Mouse (Mus musculus): ENCODE data around the gene Pdcd4. TPM values are rescaled to one million over a fixed set of nuclear protein-coding genes. Genes with fewer than 3 reads are reported as not detected.

Pdcd4 gene
- 23.0 and 30.8 TPM in 2 replicates for polyA plus RNA-seq (2012; rRNA removed)

DNA sequence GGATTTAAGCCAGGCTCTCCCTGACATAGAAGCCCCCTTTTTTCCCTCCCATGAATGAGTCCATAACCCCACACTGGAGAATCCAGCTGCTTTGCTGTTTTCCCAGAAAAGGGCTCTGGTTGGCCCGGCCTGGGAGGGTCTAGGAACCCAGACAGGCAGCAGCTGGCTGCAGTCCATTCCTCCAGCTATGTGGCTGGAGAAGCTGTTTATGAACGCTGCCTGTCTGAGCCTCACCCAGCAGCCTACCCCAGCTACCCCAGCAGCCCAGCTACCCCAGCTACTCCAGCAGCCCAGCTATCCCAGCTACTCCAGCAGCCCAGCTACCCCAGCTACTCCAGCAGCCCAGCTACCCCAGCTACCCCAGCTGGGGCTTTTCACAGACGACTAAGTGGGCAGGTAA lies at the start of gene Pdcd4:
Gene Pdcd4, plus strand, starts transcription at position 171 of the 400 bp plus-strand sequence.
- TF ChIP-seq CTCF (IDR thresholded peaks at IDR 0.05; ENCODE audit: borderline replicate concordance, extremely low read depth, insufficient read depth, insufficient read length) (no peak), POLR2A (IDR thresholded peaks at IDR 0.05; ENCODE audit: borderline replicate concordance, extremely low read depth, insufficient read depth, insufficient read length, poor library complexity, severe bottlenecking) (no peak)
- peak; percentile 40 for DNase-seq (ENCODE audit: low read depth)

DNA sequence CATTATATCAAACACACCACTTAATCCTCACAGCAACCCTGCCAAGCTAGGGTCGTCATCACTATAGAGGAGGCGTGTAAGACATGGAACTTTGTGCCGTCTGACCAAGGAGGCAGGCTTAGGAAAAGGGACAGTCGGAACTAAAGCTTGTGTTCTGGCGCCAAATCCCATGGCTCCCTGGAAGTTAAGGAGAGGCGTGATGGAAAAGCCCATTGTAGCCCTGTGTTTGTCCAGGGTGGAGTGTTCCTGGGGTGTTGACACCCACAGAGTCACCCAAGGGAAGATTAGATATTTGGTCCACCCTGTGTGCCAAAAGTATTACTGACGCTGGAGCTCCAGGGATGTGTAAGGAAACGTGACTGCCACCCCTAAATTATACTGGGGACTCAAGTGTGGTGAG lies 48.1 kb upstream of the Pdcd4 start:
- no peak for TF ChIP-seq CTCF (IDR thresholded peaks at IDR 0.05; ENCODE audit: borderline replicate concordance, extremely low read depth, insufficient read depth, insufficient read length)
- no peak for DNase-seq (ENCODE audit: low read depth)

DNA sequence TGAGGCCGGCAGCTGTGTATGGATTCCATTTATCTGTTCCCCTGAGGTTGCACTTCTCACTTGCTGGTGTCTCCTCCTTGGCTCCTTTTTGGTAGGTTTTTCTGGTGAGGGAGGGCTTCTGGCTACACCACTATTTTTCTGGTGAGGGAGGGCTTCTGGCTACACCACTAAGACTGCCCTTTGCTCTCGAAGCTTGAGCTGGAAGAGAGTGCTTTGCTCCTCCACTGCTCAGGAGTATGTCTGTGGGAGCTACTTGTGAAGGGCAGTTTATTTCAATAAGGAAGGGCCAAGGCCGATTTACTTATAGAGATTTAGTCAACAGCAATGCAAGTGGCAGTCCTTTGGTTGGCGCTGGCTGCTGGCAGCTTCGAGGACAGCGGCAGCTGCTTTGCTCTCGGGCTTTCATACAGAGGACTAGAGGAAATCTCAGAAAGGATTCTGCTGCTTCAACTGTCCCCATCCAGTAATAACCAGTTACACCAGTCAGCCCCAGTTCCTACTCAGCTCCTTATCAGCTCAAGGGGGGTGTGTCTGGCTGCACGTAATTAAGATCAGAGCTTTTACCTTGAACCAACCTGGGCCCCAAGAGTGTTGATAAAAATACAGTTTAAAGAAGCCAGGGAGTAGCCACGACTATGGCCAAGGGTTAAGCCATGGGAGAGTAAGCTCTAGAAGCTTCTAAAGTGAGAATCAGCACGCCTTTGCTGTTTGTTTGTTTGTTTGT lies 43.6 kb upstream of the Pdcd4 start:
- no peak for DNase-seq (ENCODE audit: low read depth)
- TF ChIP-seq CTCF (IDR thresholded peaks at IDR 0.05; ENCODE audit: borderline replicate concordance, extremely low read depth, insufficient read depth, insufficient read length) (no peak), POLR2A (IDR thresholded peaks at IDR 0.05; ENCODE audit: borderline replicate concordance, extremely low read depth, insufficient read depth, insufficient read length, poor library complexity, severe bottlenecking) (no peak)

DNA sequence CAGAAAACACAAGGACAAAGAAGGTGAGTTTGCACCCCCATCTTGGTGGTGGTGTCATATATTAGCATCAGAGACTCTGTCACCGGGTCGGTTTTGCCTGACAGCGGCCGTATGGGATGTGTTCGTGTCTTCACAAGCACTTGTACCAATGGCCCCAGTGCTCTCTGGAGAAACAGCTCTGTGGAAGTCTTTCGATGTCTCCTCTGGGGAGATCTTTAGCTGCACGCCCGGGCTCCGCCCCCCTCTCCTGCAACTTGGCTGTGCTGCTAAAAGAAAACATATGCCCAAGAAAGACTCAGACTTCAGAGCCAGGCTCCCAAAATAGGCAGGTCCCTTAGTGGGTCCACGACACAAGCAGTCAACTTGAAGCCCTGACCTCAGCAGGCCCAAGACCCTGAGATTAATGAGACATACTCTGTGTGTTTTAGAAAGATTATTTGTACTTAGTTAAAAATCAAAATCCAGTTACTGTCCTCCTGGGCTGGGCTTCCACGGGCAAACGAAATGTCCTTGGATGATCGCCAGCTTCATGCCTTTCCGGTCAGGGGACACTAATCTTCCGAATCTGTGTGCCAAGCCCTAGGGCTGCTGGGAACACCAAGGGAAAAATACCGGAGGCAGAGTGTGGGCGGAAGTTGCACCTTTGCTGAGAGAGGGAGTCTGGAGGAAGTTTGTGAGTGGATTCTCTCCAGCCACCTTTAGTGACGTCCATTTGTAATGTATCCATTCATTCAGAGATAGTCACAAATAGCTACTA lies 41.7 kb upstream of the Pdcd4 start:
- peak; percentile 73 for DNase-seq (ENCODE audit: low read depth)
- TF ChIP-seq POLR2A (IDR thresholded peaks at IDR 0.05; ENCODE audit: borderline replicate concordance, extremely low read depth, insufficient read depth, insufficient read length, poor library complexity, severe bottlenecking), result no peak
- no peak for TF ChIP-seq CTCF (IDR thresholded peaks at IDR 0.05; ENCODE audit: borderline replicate concordance, extremely low read depth, insufficient read depth, insufficient read length)

DNA sequence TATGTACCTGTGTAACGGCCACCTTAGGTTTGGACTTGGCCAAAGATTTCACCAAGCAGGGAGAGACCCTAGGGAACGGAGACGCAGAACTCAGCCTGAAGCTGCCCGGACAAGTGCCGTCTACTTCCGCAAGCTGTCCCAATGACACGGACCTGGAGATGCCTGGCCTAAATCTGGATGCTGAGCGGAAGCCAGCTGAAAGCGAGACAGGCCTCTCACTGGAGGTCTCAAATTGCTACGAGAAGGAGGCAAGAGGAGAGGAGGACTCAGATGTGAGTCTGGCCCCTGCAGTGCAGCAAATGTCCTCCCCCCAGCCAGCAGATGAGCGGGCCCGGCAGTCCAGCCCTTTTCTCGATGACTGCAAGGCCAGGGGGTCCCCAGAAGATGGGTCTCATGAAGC lies 40.7 kb upstream of the Pdcd4 start:
- TF ChIP-seq CTCF (IDR thresholded peaks at IDR 0.05; ENCODE audit: borderline replicate concordance, extremely low read depth, insufficient read depth, insufficient read length) (no peak), POLR2A (IDR thresholded peaks at IDR 0.05; ENCODE audit: borderline replicate concordance, extremely low read depth, insufficient read depth, insufficient read length, poor library complexity, severe bottlenecking) (no peak)
- no peak for DNase-seq (ENCODE audit: low read depth)

DNA sequence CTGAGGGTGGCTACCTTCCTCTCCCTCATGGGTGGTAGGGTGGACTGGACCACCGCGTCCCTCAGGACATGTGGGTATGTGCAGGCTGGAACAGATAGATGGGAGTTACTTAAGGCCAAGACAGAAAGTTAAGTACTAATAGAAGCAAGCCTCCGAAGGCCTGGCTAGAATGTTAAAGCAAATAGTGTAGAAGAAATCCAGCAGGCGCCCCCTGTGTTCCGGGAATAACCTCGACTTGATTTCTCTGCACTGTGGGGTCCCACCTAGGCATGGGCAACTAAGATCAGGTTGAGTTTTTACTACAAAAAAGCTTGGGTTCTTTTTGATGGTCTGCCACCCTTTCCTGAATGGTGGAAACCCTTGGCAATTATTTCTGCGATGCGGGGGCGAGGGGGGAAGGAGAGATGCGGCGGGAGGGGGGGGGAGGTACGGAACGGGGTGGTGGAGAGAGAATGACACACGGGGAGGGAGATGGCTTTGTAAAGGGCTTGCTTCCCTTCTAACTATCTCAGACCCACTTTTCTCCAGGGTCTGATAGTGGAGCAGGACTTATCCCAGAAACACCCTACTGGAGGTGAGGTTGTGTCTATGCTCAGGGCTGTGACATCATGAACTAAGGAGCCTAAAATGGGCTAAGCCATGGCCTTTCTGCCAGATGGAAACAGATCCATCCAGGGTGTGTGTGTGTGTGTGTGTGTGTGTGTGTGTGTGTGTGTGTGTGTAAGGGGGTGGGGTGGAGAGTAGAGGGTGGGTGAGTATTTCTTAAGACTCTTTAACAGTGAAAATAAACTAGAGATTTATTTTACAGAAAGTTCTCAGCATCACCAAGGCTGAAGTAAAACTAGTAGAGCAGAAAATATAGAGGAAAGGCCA lies 40.0 kb upstream of the Pdcd4 start:
- DNase-seq (ENCODE audit: low read depth), result peak; percentile 60
- TF ChIP-seq POLR2A (IDR thresholded peaks at IDR 0.05; ENCODE audit: borderline replicate concordance, extremely low read depth, insufficient read depth, insufficient read length, poor library complexity, severe bottlenecking) (no peak), CTCF (IDR thresholded peaks at IDR 0.05; ENCODE audit: borderline replicate concordance, extremely low read depth, insufficient read depth, insufficient read length) (no peak)

DNA sequence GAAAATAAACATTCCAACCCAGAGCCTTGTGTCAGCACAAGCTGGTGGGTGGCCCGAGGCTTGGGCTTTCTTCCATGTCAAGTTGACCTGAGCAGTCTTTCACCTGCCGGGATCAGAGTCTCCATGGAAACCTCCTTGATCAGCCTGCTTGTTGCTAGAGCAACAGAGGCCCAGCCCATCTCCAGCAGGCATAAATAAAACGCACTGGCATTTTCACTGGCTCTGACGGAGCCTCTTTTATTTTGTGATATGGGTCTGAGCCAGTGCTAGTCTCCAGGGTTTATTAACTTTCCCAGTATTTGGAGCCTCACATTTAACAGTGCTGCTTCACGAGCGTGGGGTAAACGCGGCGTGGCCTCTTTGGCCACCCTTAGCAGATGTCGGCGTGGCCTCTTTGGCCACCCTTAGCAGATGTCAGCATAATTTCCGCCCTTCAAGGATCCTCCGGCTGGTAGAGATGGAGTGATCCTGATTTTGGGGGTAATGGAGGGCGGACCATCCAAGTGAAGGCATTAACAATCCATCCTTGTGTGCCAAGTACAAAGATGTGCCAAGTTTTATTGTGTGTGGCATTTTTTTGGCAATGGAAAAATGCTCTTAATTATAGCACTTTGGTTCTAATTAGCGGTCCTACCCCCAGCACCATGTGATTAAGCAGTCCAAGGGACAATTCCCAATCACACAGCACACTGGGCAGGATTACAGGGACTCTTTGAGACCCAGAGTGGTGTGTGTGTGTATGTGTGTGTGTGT lies 39.2 kb upstream of the Pdcd4 start:
- peak; percentile 98 for DNase-seq (ENCODE audit: low read depth)
- no peak for TF ChIP-seq CTCF (IDR thresholded peaks at IDR 0.05; ENCODE audit: borderline replicate concordance, extremely low read depth, insufficient read depth, insufficient read length)
- TF ChIP-seq POLR2A (IDR thresholded peaks at IDR 0.05; ENCODE audit: borderline replicate concordance, extremely low read depth, insufficient read depth, insufficient read length, poor library complexity, severe bottlenecking), result no peak

DNA sequence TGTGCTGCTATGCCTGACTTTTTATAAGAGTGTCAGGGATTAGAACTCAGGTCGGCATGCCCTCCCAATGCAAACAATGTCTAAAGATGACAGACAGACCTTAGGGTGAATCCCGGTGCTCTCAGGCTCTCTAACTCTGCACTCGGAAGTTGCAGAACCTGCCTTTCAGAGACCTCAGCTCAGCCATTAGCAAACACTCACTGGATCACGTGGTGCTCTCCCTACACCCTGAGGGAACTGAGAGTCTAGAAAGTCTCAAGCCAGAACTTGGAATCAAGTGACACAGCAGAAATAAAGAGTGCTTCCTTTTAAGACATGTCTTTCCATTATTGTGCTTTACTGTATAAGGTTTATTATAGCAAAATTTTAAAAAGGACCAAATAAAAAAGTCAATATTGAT lies 37.1 kb upstream of the Pdcd4 start:
- no peak for DNase-seq (ENCODE audit: low read depth)
- TF ChIP-seq POLR2A (IDR thresholded peaks at IDR 0.05; ENCODE audit: borderline replicate concordance, extremely low read depth, insufficient read depth, insufficient read length, poor library complexity, severe bottlenecking), result no peak
- no peak for TF ChIP-seq CTCF (IDR thresholded peaks at IDR 0.05; ENCODE audit: borderline replicate concordance, extremely low read depth, insufficient read depth, insufficient read length)

DNA sequence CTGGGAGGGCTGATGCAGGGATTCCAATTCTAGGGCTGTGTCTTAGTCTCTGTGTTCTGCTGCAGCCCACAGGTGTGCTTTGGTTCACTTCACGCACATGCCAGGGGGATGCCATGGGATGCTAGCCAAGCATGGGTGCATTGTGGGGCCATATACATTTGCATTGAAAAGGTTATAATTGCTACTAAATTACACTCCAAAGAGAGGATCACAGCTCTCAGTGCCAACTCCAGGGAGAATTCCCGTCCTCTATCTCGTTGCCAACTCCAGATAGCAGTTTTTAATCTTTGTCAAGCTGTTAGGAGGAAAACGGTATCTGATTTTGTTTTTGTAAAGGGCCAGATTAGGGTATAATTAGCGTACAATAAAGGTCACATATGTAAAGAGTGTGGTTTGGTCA lies 36.2 kb upstream of the Pdcd4 start:
- DNase-seq (ENCODE audit: low read depth), result peak; percentile 71
- no peak for TF ChIP-seq CTCF (IDR thresholded peaks at IDR 0.05; ENCODE audit: borderline replicate concordance, extremely low read depth, insufficient read depth, insufficient read length)
- no peak for TF ChIP-seq POLR2A (IDR thresholded peaks at IDR 0.05; ENCODE audit: borderline replicate concordance, extremely low read depth, insufficient read depth, insufficient read length, poor library complexity, severe bottlenecking)

DNA sequence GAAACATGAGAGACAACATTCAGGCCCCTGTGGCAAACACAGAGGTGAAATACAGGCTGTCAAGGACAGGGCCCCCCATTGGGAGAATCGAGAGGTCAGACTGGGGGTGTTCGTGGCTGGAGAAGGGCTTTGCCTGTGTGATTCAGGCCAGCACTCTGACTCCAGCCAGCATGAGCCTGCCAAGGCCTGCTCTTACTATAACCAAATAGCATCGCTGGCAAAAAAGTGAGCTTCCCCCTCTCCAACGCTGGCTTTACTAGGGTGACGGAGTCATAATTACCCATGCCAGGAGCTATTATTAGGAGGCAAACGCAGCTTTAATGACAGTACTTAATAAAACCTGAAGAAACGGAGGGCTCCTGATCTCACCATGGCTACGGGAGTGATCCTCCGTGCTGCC lies 35.2 kb upstream of the Pdcd4 start:
- no peak for TF ChIP-seq CTCF (IDR thresholded peaks at IDR 0.05; ENCODE audit: borderline replicate concordance, extremely low read depth, insufficient read depth, insufficient read length)
- no peak for TF ChIP-seq POLR2A (IDR thresholded peaks at IDR 0.05; ENCODE audit: borderline replicate concordance, extremely low read depth, insufficient read depth, insufficient read length, poor library complexity, severe bottlenecking)
- DNase-seq (ENCODE audit: low read depth), result no peak

All from brain, embryonic 14.5 days (tissue).